Mouse (Mus musculus) embryo, embryonic 11 days (tissue): ENCODE measurements around the gene Mrpl49.

Experiments
- DNase-seq: peaks from one replicate; pipeline ENCODE4 v3.0.0-alpha.2; 2015

The Mrpl49 gene

DNA sequence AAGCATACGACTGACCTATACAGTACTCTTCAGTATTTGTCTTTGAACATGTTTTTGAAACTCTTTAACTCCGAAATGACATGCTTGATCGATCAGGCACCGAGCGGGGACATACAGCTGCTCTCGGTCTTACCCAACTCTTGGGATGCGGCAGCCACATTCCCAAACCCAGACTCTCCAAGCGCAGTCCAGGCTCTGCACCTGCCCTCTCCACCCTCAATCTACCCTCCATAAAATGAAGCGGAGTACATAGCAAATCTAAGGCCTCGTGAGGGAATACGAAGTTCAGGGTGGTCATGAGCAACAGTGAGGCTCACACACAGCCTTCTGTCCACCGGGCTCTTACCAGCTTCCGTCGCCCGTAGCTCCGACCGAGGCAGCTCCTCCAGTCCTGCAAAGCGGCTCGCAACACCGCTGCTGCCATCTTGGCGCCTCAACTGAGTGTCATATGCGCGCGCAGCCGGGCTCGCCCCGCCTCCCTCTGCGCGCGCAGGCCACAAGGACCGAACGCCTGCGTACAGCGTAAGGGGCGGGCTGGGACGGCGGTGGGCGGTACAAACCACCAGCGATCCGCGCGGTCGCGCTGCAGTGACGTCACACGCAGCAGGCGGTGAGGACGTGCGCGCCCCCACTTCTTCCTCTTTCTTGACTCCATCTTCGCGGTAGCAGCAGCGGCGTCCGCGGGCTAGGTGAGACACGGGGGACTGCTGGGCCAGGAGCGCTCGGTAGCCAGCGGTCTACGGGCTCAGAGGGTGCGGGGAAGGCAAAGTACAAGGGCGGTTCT is at the start of gene Mrpl49, which contains the start of gene Fau:
Gene Mrpl49, minus strand, starts transcription at position 473 of the 784 bp plus-strand sequence.
Gene Fau, plus strand, starts transcription at position 532 of the 784 bp plus-strand sequence.
- DNase-seq: peak; percentile 98

DNA sequence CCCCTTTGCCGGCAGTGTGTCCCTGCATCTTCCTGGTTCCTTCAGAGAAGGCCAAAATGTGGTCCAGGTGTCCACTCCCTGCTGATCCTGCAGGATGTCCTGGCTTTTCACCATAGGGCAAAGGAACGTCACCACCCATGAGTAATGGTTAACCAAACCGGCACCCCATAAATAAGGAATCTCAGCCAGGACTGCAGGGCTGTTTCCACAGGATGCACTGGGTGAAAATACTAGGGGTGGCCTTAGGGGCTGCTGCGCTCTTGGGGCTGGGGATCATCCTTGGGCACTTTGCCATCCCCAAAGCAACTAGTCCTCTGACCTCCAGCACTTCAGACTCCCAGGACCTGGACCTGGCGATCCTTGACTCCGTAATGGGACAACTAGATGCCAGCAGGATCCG is 48.0 kb upstream of the Mrpl49 start, which contains the start of gene Naaladl1:
Gene Naaladl1, plus strand, starts transcription at position 197 of the 400 bp plus-strand sequence.
- no peak for DNase-seq

DNA sequence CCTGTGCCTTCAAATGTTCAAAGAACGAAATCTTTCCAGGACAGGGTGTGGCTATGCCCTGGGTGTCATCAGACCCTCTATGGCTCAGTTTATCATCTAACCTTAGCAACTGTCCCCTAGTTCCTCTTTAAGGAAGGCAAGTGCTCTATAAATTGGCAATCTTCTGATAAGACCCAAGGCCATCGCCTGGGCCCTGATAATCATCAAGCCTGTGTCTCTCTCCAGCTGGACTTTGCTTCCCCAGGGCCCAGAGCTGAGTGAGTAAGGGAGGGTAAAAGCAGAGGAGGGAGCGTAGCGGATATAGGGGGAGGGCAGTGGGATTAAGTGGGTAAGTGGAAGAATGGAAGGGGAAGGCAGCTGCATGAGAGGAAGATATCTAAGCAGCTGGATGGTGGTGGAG is 46.9 kb upstream of the Mrpl49 start:
- DNase-seq: no peak

DNA sequence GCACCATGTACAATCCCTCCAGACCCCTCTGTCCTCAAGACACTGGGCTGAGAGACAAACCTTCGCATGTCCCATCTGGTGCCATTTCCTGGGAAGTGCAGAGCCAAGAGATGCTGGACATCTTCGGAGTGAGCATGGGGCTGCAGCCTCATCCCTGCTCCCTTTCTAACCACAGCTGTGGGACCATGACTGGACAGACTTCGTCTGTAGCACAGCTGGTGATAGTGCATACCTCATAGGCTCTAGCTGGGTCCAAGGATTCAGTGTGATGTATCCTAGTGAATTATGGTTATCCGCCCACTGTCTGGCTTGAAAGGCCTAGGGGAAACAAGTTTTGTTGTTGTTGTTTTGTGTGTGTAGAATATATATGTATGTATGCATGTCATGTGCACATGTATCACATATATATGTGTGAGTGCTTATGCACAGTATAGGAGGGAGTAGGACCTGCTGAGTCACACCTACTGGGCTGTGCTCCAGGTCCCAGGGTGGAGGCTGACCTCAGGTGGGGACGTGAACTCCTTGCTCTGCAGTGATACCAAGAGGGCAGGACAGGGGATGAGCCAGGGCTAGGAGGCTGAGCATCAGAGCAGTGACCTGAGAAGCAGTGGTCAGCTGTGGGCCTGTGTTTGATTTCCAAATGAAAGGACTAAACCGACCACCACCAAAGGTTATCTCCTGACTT is 44.7 kb upstream of the Mrpl49 start:
- no peak for DNase-seq

DNA sequence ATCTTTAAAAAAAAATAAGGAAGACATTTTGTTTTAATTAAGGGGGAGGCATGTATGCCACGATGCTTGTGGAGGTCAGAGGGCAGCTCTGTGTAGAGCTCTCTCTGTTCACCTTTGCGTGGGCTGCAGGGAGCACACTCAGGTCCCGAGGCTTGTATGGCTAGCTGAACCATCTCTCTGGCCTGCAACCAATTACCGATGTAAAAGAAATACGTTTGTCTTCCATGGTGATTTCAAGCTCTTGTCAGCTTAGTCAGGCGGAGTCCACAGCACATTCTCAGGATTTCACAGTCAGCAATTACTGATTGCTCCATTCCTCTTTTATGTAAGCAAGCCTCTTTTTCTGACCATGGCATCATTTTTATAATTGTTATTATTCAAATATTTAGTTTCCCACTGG is 43.6 kb upstream of the Mrpl49 start:
- peak; percentile 31 for DNase-seq

DNA sequence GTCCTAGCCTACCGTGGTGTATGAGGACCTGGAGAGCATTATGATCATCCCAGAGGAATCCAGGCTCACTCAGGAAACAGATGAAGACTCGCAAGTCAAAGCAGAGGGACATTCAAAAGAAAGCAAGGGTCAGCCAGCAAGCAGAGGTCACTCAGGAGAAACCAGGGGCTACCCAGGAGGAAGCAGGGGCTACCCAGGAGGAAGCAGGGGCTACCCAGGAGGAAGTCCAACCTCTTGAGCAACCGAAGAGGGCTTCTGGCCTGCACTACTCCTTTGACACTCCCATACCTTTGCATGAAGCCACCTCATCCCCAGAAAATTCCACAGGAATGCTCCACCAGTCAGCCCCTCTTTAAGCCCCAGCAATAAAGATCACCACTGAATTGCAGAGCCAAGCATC is 40.3 kb upstream of the Mrpl49 start:
- no peak for DNase-seq

DNA sequence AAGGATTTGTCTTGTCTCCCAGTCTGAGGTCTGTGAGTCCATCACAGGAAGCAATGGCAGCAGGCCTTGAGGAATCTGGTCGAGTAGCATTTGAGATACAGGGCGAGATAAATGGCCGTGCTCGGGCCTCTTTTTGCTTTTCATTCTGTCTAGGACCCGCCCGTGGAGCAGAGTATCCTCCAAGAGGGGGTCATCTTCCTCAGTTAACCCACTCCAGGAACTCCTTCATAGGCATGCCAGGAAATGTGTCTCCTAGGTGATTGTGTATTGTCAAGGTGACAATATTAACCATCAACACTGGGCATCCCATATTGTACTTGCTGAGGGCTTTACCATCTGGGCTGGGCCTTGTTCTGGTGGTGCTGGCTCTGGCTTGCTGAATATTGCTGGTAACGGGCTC is 36.5 kb upstream of the Mrpl49 start, which contains the start of gene AC131692.1:
Gene AC131692.1, plus strand, starts transcription at position 301 of the 400 bp plus-strand sequence.
- no peak for DNase-seq

DNA sequence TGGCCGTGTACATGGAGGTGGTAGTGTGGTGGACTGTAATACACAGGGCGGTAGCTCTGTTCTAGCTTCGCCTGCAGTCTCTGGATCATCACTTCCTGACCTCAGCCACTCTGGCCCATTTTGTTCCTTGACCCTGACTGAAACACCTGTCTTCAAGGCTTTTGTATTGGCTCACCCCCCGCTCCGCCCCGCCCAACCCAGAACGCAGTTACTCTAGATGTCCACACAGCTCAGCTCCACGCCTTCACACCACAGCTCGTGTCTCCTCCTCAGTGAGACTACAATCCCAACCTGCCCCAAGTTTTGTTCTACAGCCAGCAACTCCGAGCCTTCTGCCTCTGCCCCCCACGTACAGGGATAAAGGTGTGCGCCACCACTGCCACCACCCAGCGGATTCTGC is 31.3 kb upstream of the Mrpl49 start:
- no peak for DNase-seq

DNA sequence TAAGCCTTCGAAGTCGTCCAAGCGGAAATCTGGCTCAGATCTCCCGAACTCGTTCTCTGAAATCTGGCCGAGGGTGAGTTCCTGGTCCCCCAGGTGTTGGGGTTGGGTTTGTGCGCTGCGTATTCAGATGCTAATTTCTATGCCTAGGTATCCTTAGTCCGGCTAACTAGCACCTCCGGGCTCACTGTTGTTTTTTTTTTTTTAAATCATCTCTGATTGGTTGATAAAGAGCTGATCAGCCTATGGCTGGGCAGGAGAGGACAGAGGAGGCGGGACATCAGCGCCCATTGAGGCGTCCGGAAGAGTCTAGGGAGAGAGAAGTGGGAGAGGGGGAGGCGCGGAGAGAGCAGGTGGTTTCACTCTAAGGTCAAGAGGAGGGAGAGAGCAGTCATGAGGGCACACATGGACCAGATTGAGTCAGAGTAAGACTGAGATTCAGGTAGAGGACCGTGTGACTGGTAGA is 27.9 kb upstream of the Mrpl49 start:
- peak; percentile 87 for DNase-seq

DNA sequence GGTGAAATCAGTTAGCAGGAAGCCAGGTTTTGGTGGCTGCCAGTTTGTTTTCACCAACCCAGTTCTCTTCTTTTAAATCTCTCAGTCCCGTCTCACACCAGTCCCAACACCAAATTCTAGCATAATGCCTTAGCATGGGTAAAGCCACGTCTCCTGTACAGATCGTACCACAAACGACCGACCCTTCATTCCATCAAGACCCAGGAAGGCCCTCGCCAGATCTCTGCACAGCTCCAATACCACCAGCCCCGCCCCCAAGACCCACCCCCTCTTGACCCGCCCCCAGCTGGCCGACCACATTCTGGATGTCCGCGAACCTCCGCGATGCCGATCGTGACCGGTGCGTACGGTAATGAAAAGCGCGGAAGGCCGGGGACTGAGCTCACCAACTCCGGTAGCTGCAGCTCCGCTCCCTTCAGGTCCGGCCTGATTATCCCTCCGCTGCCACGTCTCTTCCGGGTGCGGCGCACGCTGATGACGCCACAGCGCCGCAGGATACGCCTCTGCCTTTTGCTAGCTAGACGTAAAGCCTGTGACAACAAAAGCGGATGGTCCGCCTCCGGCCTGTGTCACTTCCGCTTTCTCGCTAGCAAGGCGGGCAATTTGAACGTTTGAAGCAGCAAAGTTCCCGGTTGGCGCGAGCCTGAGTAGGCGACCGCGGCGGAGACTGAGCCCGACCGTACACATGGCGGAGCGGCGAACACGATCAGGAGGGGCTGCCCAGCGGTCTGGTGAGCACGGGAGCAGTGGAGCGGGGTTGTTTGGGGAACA is 27.1 kb upstream of the Mrpl49 start, which contains the start of the genes Zfpl1 and Cdca5:
Gene Zfpl1, minus strand, starts transcription at position 479 of the 771 bp plus-strand sequence.
Gene Cdca5, plus strand, starts transcription at position 506 of the 771 bp plus-strand sequence.
- DNase-seq: peak; percentile 98

DNA sequence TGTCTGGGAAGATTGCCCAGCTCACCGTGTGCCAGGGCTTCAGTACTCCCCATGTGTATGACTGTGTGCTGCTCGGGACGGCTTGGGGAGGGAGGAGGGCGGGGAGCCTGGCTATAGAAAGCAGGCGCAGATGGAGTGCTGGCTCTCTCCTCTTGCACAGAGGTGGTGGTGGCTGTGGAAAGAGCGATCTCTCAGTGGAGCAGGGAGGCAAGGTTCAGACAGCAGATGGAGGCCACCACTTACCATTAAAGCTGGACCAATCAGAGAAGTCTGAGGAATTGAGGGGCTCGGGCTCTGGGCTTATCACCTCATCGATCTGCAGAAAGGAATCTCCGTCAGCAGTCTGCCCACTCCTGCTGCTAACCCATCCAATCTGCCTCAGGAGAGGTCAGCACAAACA is 24.6 kb upstream of the Mrpl49 start, which contains the start of gene Gm28374:
Gene Gm28374, minus strand, starts transcription at position 101 of the 400 bp plus-strand sequence.
- DNase-seq: no peak

DNA sequence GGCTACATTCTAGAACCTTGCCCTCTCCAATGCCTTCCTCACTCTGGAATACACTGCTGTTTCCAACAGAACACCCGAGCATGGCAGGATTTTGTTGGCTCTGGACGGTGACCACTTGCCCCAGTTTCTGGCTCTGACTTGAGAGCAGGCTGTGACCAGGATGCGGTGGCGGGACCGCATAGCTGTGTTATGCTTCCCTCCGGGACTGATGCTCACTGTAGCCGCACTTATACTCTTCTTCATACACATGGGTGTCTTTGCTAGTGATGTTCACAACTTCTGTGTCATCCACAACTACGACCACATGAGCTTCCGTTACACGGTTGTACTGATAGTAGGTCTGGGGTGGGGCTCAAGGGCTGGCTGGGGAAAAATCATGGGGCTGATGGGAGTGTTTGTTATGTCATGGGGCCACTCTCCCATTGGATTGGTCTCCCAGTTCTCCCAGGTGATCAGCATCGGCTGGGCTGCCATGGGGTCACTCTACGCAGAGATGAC is 22.4 kb upstream of the Mrpl49 start, which contains the start of gene Tmem262:
Gene Tmem262, plus strand, starts transcription at position 51 of the 498 bp plus-strand sequence.
- no peak for DNase-seq

DNA sequence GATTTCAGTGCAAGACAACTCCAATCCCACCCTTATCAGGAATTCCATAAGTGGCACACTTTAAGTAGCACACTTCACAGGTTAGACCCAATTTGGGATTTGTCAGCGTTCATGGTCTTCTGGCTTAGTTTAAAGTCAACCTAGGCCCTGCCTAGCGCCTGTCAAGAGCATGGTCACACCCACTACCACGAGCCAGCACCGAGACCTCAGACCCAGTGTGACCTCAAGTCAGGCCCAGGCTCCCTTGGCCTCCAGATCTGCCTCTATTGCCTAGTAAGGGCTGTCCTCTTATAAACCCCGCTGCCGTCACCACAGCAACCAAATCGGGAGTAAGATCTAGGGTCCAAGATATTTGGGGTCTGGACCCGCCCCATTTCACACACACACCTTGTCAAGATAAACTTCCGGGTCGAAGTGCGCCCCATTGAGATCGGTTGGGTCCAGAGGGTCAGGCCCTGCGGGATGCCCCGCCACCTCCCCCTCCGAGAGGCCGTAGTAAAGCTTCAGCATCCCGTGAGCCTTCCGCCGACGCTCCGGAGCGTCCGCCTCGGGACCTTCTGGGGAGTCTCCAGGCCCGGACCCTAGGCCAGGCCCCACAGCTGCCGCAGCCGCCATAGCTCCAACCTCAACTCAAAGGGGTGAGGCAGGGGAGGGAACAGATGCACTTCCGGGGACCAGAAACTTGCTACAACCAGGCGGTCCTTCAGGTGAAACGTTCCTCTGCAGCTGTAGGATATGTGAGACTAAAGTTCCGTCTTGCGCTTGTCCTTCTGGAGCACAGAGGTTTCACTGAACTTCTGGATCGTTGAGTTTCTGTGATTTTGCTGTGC is 19.2 kb upstream of the Mrpl49 start, which contains the start of gene Vps51:
Gene Vps51, minus strand, starts transcription at position 668 of the 830 bp plus-strand sequence.
- DNase-seq: peak; percentile 92

DNA sequence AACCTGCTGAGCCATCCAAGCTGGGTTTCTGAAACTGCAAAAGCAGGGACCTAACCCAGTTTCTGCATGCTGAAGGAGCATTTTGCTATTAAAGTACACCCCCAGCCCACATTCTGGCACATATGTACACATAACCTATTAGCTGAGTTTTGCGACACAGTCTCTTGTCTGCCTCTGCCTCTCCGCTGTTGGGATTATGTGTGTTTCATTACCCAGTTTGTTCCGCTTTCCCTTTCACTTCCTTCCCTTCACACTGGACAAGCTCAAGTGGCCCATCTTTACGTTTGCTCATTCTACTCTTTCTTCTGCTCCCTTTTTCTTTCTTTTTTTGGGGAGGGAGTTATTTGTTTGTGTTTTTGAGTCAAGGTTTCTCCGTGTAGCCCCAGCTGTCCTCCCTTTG is 16.3 kb upstream of the Mrpl49 start:
- no peak for DNase-seq

DNA sequence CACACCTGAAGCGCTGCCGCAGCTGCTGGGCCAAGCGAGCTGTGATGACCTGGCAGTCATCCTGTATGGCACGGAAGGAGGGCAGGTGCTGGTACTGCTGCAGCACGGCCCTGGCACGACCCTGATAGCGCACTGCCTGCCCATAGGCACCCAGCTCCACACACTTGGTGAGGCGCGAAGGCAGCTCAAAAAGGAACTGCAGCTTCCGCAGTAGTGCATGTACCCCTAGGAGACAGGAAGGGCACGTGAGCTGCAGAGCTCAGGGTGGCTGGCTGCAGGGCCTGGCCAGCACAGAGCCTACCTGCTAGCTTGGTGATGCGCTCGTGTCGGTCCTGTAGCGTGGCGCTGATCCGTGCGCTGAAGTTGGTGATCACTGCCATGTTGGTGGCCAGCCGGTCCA is 13.7 kb upstream of the Mrpl49 start:
- DNase-seq: no peak

DNA sequence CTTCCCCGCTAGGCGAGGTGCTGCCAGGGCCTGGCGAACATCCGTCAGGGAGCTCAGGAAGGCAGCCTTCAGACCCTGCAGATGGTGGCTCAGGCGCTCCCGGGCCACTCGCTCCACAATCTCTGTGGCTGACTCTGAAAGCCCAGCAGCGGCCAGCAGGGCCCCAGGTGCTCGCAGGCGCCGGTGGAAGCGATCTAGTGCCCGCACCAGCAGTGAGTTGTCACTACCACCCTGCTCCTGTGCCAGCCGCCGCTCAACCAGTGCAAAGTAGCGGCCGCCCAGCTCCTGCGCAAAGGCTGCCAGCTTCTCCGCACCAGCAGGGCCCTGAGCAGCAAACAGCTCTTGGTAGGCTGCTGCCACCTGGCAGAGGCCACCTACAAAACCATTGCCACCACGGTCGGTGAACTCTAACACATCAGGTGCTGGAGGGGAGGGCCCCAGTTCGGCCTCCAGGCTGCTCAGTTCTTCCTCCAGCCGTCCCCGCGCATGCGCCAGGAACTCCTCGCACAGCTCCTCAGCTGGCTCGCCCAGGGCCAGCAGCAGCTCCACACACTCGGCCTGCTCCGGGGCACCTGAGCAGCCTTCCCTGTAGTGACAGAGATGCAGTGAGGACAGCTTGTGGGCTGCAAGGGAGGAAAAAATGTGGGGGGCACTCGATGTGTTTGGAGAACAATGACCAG is 13.1 kb upstream of the Mrpl49 start:
- DNase-seq: no peak

DNA sequence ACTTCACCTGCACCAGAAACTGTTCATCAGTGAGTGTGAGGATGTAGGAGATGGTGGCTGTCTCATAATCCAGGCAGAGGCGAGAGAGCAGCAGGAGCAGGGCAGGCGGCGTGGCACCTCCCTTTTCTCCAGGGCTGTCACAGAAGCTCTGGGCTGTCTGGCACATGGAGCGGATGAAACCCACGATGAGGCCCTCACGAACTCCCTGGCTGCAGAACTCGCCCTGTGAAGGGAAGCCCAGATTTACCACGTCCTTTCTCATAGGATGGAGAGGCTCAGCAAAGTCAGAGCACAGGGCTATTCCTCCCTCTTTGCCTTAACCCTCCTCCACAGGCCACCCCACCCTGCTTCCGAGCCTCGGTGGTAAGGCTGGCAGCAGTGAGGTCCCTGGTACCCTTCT is 12.3 kb upstream of the Mrpl49 start:
- DNase-seq: no peak

DNA sequence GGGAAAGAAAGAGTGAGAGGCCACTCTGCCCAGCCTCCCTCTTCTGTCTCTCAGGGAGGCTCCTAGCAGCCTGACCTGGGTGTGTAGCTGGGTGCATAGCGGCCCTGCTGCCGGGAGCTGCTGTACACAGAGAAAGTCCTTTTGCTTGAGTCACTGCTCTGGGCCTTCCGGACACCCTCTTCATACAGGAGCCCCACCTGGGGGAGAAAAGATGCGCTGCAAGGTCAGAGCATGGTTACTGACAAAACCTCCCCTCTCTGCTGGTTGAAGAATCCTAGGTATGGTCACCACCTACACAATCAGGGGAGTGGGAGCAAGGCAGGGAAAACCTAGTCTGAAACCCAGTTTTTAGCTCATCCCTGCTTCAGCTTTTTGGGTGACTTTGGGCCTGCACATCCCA is 11.4 kb upstream of the Mrpl49 start:
- no peak for DNase-seq

DNA sequence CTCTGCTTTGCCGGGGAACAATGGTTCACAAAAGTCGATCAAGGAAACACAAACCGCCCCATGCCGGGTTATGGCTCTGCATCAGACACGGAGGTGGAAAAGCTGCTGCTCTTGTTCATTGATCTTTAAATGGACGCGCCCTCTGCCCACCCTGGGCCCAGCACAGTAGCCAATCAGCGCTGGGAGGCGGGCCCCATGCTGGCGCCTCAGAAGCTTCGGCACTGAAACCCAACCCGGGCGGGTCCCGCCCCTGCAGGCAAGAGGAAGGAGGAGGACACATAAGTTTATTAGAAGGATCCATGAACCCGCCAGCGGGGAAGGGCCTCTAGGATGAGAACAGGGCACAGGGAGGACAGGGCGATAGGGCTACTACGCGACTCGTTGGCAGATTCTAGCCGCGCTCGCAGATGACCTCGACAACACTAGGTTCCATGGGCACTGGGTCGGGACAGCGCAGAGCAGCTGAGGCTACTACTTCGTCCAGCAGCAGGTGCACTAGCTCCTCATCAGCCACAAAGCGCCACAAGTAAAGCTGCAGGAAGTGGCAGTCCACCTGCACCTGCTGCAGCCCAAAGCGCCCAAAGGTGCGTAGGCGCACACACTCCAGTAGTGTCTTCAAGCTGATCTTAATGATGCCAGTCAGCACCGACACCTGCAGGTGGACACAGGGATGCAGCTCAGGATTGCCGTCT is 10.3 kb upstream of the Mrpl49 start, which contains the start of gene Tm7sf2:
Gene Tm7sf2, minus strand, starts transcription at position 650 of the 692 bp plus-strand sequence.
- peak; percentile 96 for DNase-seq
